Mouse (Mus musculus): ENCODE measurements around the gene Per2. TPM values are rescaled to one million over a fixed set of nuclear protein-coding genes. Genes with fewer than 3 reads are reported as not detected.

Per2 gene
- 10 to 100 TPM in 2 of 26 experiments, 1 to 10 TPM in 22, under 1 TPM in 2; 0.29 to 16.5 (median 3.2) TPM for total RNA-seq (2018; cell fraction: chromatin; rRNA removed)
- 1 to 10 TPM in 11 of 26 experiments, under 1 TPM in 15; 0.14 to 2.2 (median 0.74) TPM for total RNA-seq (2018; cell fraction: cytosol; rRNA removed)
- total RNA-seq (2018; cell fraction: nucleus; rRNA removed): 1 to 10 TPM in 22 of 26 experiments, under 1 TPM in 4; 0.34 to 5.5 (median 2.0) TPM
- polyA plus RNA-seq (2018): 0.40 to 0.49 TPM (median 0.47 TPM) in 3 replicates

DNA sequence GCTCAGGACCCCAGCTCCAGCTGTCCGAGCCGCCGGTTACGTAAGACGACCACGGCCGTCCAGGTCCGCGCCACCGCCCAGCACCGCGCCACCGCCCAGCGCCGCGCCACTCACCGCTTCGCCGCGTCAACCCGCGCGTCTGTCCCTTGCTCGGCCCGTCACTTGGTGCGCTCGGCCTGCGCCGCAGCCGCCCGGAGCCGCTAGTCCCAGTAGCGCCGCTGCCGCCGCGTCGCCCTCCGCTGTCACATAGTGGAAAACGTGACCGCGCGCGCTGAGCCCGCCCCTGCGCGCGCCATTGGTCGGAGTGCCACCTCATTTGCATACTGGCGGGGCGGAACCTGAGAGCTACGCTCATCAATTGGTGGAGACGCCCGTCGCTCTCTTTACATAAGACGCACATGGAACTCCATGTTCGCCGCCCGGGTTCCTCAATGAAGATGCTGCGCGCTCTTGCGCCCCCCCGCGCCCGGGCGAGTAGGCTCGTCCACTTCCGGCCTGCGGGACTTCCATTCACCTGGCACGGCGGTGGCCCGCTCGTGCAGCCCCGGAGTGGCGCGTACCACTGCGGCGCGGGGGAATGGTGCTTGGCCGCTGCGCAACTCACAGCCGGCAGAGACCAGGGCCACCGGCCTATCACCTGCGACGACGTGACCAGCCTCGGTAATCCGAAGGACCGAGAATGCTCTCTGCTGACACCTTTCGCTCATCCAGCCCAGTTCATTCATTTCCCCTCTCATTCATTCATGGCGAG is at the start of gene Per2:
Gene Per2 (minus strand): TSS at position 266 of the 751 bp plus-strand sequence.
- peak within 1 kb of the TSS; percentile 30 for H3K4me3 ChIP-seq (ENCODE audit: inconsistent target)
- H3K27ac ChIP-seq: no peak within 1 kb of the TSS
- H3K79me2 ChIP-seq (ENCODE audit: inconsistent target): no peaks in the 10 kb centered on the region
- under 1% methylated on average over 84 of the region's 91 CpGs for WGBS (ENCODE audit: missing documents)
- H3K36me3 ChIP-seq (ENCODE audit: inconsistent target): no peaks in the 10 kb centered on the region

DNA sequence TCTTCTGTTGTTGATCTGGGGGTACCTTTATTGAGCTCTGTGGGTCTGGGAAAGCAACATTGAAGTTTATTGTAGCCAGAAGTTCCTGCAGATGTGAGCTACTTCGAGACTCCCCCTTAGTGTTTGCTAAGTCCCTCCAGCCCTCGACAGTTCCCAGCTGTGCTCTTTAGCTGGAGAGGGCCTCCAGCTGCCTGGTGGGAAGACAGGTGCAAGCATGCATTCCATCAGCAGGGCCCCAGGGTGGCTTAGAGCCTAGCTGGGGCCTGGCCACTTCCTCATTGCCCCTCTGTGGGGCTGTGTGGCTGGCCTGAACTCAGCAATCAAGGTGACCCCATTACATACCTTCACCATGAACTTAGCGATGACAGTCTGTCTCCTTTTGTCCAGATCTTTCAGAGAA is 45.5 kb upstream of the Per2 start:
- WGBS (ENCODE audit: missing documents): 73% methylated on average over 3 of the region's 3 CpGs
- Histone ChIP-seq H3K27ac (no peak overlapping the region), H3K4me3 (ENCODE audit: inconsistent target) (no peak overlapping the region), H3K79me2 (ENCODE audit: inconsistent target) (no peaks in the 10 kb centered on the region), H3K36me3 (ENCODE audit: inconsistent target) (peaks cover 3% of the 10 kb centered on the region; the same call in 1 of the 2 replicates)

DNA sequence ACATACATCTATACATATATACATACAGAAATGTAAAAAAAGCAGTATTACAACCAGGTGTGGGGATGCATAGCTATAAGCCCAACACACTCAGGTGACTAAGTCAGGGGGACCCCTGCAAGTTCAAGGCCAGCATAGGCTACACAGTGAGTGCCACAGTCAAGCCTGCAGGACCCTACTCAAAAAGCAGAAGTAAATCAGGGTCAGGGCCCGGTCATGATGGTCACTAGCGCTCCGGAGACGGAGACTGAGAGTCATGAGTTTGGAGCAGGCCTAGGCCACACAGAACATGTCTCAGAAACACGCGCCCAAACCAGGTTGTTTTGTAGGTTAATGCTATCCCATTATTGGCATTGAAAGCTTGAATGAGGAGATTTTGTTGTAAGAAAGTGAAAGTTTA is 39.5 kb upstream of the Per2 start:
- Histone ChIP-seq H3K27ac (no peak overlapping the region), H3K79me2 (ENCODE audit: inconsistent target) (no peaks in the 10 kb centered on the region), H3K36me3 (ENCODE audit: inconsistent target) (peaks cover 3% of the 10 kb centered on the region; the same call in 1 of the 2 replicates), H3K4me3 (ENCODE audit: inconsistent target) (no peak overlapping the region)
- 90% methylated on average over 6 of the region's 6 CpGs for WGBS (ENCODE audit: missing documents)

DNA sequence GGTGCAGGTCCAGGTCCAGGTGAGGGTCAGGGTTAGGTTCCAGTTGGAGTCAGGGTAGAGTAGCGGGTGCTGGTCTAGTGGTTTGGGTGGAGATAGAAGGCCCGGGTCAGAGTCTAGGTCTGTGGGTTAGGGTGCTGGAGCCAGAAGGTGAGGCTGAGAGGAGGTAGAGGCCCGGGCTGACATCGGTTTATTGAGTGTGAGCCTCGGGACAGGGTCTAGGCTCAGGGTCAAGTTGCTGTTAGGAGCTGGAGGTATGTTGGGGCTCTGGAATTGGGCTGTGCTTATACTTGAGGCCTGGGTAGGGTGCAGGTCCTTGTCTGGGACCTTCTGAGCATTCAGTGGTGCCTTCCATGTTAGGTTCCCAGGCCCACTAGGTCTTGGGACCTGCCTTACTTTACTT is 36.2 kb upstream of the Per2 start:
- no peak overlapping the region for H3K27ac ChIP-seq
- 75% methylated on average over 5 of the region's 5 CpGs for WGBS (ENCODE audit: missing documents)
- H3K4me3 ChIP-seq (ENCODE audit: inconsistent target): peak overlapping the region; percentile 75
- no peaks in the 10 kb centered on the region for H3K36me3 ChIP-seq (ENCODE audit: inconsistent target)
- no peaks in the 10 kb centered on the region for H3K79me2 ChIP-seq (ENCODE audit: inconsistent target)

DNA sequence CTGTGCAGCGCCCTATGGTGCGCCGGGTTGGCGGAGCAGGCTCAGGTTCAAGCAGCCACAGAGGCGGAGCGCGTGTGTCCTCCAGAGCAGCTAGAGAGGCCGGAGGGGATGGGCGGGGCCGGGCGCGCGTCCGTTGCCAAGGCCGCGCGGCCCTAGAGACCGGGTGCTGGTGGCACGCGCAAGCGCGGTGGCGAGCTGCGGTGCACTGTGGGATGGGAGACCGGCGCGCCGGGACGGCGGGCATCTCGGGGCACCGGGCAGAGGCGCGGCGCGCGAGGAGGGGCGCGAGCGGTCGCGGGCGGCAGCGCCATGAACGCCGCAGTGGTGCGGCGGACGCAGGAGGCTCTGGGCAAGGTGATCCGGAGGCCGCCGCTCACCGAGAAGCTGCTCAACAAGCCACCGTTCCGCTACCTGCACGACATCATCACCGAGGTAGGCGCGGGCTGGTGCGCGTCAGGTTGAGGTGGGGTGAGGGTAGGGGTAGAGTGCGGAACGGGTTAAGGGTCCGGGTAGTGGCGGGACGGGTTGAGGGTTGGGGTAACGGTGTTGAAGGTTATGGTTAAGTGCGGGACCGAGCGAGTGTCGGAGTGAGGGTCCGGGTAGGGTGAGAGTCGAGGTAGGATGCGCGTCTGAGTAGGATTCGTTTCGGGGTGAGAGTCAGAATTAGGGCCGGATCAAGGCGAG is 35.5 kb upstream of the Per2 start, which contains the start of gene Traf3ip1:
Gene Traf3ip1 (plus strand): TSS at position 191 of the 684 bp plus-strand sequence.
- Histone ChIP-seq H3K4me3 (ENCODE audit: inconsistent target) (peak within 1 kb of the TSS; percentile 75), H3K27ac (no peak within 1 kb of the TSS), H3K79me2 (ENCODE audit: inconsistent target) (no peaks in the 10 kb centered on the region), H3K36me3 (ENCODE audit: inconsistent target) (no peaks in the 10 kb centered on the region)
- WGBS (ENCODE audit: missing documents): under 1% methylated on average over 74 of the region's 79 CpGs

DNA sequence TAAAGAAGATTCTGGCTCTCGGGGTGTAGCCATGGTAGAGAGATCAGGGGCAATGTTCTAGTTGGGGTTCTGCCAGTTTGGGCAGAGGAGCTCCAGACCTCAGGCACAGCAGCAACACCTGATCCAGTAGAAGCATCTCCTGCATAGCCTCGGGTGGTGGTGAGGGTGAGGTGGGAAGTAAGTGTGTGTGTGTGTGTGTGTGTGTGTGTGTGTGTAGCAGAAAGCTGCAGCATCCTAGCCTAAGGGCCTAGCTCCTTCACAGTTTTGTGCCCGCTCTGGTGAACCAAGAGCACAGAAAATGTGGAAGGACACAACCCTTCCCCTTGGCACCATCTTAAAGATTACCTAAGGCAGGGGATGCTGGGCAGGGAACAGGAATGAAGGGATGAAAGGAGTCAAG is 34.8 kb upstream of the Per2 start:
- H3K36me3 ChIP-seq (ENCODE audit: inconsistent target): no peaks in the 10 kb centered on the region
- H3K79me2 ChIP-seq (ENCODE audit: inconsistent target): no peaks in the 10 kb centered on the region
- no peak overlapping the region for H3K27ac ChIP-seq
- WGBS (ENCODE audit: missing documents): 46% methylated on average over 3 of the region's 3 CpGs
- no peak overlapping the region for H3K4me3 ChIP-seq (ENCODE audit: inconsistent target)

DNA sequence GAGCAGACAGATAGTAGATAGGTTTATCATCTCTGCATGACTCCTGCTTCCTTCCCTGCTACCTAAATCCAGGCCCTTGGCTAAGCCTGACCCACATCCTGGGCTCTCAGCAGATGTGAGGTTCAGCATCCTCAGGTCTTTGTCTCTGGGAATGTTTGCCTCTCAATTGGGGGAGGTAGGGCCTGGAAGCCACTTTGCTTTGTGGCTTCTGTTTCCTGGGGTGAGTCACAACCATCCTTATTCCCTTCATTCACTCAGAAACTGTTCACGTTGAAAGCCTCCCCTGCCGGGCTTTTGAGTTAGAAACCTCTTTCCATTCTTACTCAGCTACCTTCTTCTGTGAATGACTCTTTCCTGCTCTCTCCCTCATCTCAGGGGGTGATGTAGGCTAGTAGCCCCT is 33.6 kb upstream of the Per2 start:
- Histone ChIP-seq H3K27ac (no peak overlapping the region), H3K4me3 (ENCODE audit: inconsistent target) (no peak overlapping the region), H3K36me3 (ENCODE audit: inconsistent target) (no peaks in the 10 kb centered on the region), H3K79me2 (ENCODE audit: inconsistent target) (no peaks in the 10 kb centered on the region)
- WGBS (ENCODE audit: missing documents): 14% methylated on average over 2 of the region's 2 CpGs

DNA sequence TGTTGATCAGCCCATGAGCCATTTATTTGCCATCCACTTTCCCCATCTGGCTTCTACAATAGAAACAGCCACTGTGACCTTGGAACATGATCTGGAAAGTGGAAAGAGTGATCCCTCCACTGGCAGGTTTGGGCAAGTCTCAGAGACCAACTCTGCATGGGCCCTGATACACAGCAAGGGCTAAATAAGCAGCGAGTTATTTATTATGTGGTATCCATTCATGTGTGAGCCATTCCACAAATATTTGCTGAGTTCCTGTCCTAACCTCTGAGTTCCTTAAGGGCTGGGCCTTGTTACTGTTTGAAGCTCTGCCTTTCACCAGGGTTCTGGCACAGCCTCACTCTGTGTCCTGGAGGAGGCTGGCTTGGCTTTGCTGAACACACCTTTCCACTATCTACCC is 31.2 kb upstream of the Per2 start:
- Histone ChIP-seq H3K27ac (no peak overlapping the region), H3K36me3 (ENCODE audit: inconsistent target) (no peaks in the 10 kb centered on the region), H3K79me2 (ENCODE audit: inconsistent target) (no peaks in the 10 kb centered on the region), H3K4me3 (ENCODE audit: inconsistent target) (no peak overlapping the region)
- no CpG with 5 or more reads among the region's 1 CpGs for WGBS (ENCODE audit: missing documents)

DNA sequence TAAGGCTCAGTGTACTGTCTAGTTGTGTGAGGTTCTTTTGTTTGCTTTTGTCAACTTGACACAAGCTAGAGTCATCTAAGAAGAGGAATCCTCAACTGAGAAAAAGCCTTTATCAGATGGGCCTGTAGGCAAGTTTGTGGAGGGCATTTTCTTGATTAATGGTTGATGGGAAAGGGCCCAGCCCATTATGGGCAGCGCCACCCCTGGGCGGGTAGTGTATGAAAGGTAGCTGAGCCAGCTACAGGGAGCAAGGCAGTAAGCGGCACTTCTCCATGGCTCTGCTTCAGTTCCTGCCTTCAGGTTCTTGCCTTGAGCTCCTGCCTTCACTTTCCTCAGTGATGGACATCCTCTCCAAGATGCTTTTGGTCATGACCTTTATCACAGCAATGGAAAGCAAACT is 27.0 kb upstream of the Per2 start:
- no peak overlapping the region for H3K4me3 ChIP-seq (ENCODE audit: inconsistent target)
- no peaks in the 10 kb centered on the region for H3K79me2 ChIP-seq (ENCODE audit: inconsistent target)
- no peaks in the 10 kb centered on the region for H3K36me3 ChIP-seq (ENCODE audit: inconsistent target)
- H3K27ac ChIP-seq: no peak overlapping the region
- 94% methylated on average over 2 of the region's 3 CpGs for WGBS (ENCODE audit: missing documents)

DNA sequence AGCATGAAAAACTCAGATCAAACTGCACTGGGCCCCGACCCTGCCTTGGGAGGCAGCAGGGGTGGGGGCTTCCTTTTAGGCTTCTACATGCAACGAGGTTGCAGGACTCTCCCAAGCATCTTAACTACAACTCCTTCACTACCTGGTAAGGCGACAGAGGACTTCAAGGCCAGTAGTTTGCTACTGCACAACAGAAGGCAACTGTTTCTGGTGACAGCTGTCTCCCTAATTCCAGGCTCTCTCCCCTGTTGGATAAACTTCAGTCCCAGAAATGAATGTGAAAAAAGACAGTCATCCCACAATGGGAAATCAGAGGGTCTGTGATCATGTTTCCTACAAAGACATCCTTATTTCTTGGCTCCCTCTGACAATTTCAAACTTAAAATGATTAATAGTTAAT is 26.3 kb upstream of the Per2 start:
- Histone ChIP-seq H3K27ac (no peak overlapping the region), H3K79me2 (ENCODE audit: inconsistent target) (no peaks in the 10 kb centered on the region), H3K36me3 (ENCODE audit: inconsistent target) (no peaks in the 10 kb centered on the region), H3K4me3 (ENCODE audit: inconsistent target) (no peak overlapping the region)
- WGBS (ENCODE audit: missing documents): 71% methylated on average over 3 of the region's 3 CpGs

DNA sequence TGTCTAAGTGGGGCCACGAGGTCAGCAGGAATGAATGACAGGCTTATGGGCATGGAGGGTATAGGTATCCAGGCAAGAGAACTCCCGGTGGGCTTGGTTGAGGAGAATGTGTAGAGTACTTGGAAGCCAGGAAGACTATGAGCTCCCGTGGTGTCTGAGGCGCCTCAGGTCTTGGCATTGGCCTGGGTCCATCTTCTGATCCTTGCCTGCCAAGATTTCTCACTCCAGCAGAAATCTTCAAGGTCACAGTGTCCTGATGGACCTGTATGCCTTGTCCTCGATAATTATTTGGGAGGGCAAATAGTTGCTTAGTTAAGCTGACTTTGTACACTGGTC is 24.9 kb upstream of the Per2 start:
- 71% methylated on average over 5 of the region's 5 CpGs for WGBS (ENCODE audit: missing documents)
- no peak overlapping the region for H3K4me3 ChIP-seq (ENCODE audit: inconsistent target)
- no peak overlapping the region for H3K27ac ChIP-seq
- no peaks in the 10 kb centered on the region for H3K36me3 ChIP-seq (ENCODE audit: inconsistent target)
- no peaks in the 10 kb centered on the region for H3K79me2 ChIP-seq (ENCODE audit: inconsistent target)

DNA sequence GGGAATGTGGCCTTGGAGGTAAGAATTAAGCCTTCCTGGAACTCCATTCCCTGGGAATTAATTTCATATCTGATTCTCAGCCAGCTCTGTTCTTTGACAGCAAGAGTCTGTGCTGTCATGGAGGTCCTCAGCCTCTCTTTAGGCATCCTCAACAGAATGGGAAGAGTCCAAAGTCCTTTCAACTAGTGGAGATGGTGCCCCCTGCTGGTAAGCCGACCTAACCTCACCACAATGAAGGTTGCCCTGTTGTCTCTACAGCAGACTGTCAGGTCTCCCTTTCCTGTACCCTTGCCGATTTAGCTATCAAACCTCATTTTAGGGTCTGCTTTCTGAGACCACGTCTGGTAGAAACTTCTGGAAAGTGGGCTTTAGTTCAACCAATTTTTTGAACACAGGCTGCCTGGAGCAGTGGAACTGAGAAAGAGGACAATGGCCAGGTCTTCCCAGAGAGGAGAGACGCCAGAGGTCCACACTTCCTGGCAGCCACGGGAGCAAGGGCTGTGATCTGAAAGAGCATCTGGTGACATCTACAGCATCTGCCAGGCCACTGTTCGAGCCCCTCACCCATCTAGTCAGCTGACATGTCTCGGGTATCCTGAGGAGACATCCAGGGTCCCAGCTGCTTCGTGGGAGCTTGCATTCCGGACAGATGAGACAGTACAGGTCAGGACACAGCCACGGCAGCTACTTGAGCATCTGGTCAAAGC is 24.3 kb upstream of the Per2 start:
- no peak overlapping the region for H3K27ac ChIP-seq
- no peaks in the 10 kb centered on the region for H3K79me2 ChIP-seq (ENCODE audit: inconsistent target)
- 44% methylated on average over 10 of the region's 10 CpGs for WGBS (ENCODE audit: missing documents)
- no peak overlapping the region for H3K4me3 ChIP-seq (ENCODE audit: inconsistent target)
- no peaks in the 10 kb centered on the region for H3K36me3 ChIP-seq (ENCODE audit: inconsistent target)

DNA sequence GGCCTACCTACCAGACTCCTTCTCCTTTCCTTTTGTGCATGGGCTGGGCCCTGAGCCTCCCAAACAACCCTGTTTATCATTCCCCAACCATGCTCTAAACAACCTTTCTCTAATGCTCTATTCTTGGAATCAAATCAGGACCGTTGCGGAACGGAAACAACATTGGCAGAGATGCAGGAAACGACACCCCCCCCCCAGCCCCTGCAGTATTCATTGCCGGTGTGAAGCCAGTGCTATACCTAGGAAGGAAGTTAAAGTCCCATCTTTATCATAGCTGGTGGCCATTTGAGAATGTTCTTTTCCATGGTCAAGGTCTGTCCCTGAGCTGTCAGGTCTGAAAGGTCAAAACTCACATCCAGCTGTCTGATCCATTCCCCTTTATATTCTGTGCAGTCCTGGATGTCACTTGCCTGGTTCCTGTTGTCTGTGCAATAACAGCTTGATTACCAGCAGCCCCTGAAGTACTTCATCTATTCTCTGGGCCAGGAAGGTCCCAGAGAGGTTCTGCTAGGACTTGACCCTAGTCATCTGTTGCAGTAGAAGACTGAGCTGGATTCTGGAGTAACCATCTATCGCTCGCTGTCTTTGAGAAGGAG is 23.6 kb upstream of the Per2 start:
- Histone ChIP-seq H3K79me2 (ENCODE audit: inconsistent target) (no peaks in the 10 kb centered on the region), H3K27ac (no peak overlapping the region), H3K36me3 (ENCODE audit: inconsistent target) (no peaks in the 10 kb centered on the region), H3K4me3 (ENCODE audit: inconsistent target) (no peak overlapping the region)
- 70% methylated on average over 7 of the region's 7 CpGs for WGBS (ENCODE audit: missing documents)

DNA sequence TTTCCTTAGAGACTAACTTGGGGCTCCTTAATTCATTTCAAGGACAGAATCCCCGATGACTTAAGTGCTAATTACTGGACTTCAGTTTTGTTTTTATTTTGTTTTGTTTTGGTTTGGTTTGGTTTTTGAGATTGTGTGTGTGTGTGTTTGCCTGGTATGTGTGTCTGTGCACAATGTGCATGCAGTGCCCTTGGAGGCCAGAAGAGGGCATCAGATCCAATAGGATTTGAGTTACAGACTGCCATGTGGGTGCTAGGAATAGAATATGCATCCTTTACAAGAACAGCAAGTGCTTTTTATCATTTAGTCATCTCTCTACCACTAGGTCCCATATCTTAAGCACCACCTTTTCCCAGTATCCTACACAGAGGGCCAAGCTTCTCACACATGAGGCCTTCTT is 19.8 kb upstream of the Per2 start:
- no peak overlapping the region for H3K4me3 ChIP-seq (ENCODE audit: inconsistent target)
- no peaks in the 10 kb centered on the region for H3K36me3 ChIP-seq (ENCODE audit: inconsistent target)
- WGBS (ENCODE audit: missing documents): 92% methylated on average over 1 of the region's 1 CpGs
- H3K79me2 ChIP-seq (ENCODE audit: inconsistent target): no peaks in the 10 kb centered on the region
- H3K27ac ChIP-seq: no peak overlapping the region

Measured in macrophage (primary cell).